Mouse (Mus musculus): ENCODE measurements around the gene Ramp2.

Gene Ramp2

GRCm38 (mm10) chr11:101245855-101246701 lies at the start of gene Ramp2:
Gene Ramp2, plus strand, starts transcription at chr11:101246028.
- peak; percentile 72 for DNase-seq (ENCODE audit: inconsistent ontology term)

- DNase-seq (ENCODE audit: inconsistent ontology term) = no peak
Observed at GRCm38 (mm10) chr11:101196175-101196574, 49.7 kb upstream of the Ramp2 start.

- DNase-seq (ENCODE audit: inconsistent ontology term) = no peak
Observed at GRCm38 (mm10) chr11:101199555-101199954, 46.3 kb upstream of the Ramp2 start.

- peak; percentile 42 for DNase-seq (ENCODE audit: inconsistent ontology term)
Observed at GRCm38 (mm10) chr11:101200986-101201385, 44.8 kb upstream of the Ramp2 start.

GRCm38 (mm10) chr11:101211970-101212369 lies 33.9 kb upstream of the Ramp2 start:
- peak; percentile 58 for DNase-seq (ENCODE audit: inconsistent ontology term)

GRCm38 (mm10) chr11:101216936-101217335 lies 28.9 kb upstream of the Ramp2 start:
- no peak for DNase-seq (ENCODE audit: inconsistent ontology term)

- DNase-seq (ENCODE audit: inconsistent ontology term) = no peak
Observed at GRCm38 (mm10) chr11:101218436-101219055, 27.3 kb upstream of the Ramp2 start.

- DNase-seq (ENCODE audit: inconsistent ontology term) = no peak
Observed at GRCm38 (mm10) chr11:101220853-101221252, 25.0 kb upstream of the Ramp2 start.

- DNase-seq (ENCODE audit: inconsistent ontology term) = no peak
Observed at GRCm38 (mm10) chr11:101221306-101221986, 24.4 kb upstream of the Ramp2 start.

GRCm38 (mm10) chr11:101224337-101224736 lies 21.5 kb upstream of the Ramp2 start:
- no peak for DNase-seq (ENCODE audit: inconsistent ontology term)

- no peak for DNase-seq (ENCODE audit: inconsistent ontology term)
Observed at GRCm38 (mm10) chr11:101225331-101226064, 20.3 kb upstream of the Ramp2 start.

- DNase-seq (ENCODE audit: inconsistent ontology term) = peak; percentile 82
Observed at GRCm38 (mm10) chr11:101226065-101226701, 19.6 kb upstream of the Ramp2 start, which contains the start of gene Ezh1. Gene Ezh1, minus strand, starts transcription at chr11:101226463.

- peak; percentile 29 for DNase-seq (ENCODE audit: inconsistent ontology term)
Observed at GRCm38 (mm10) chr11:101229361-101229900, 16.4 kb upstream of the Ramp2 start.

GRCm38 (mm10) chr11:101230061-101230511 lies 15.7 kb upstream of the Ramp2 start:
- DNase-seq (ENCODE audit: inconsistent ontology term) = no peak

- DNase-seq (ENCODE audit: inconsistent ontology term) = no peak
Observed at GRCm38 (mm10) chr11:101230526-101230925, 15.3 kb upstream of the Ramp2 start.

- peak; percentile 46 for DNase-seq (ENCODE audit: inconsistent ontology term)
Observed at GRCm38 (mm10) chr11:101230991-101231871, 14.6 kb upstream of the Ramp2 start.

- DNase-seq (ENCODE audit: inconsistent ontology term) = no peak
Observed at GRCm38 (mm10) chr11:101232010-101232839, 13.6 kb upstream of the Ramp2 start.

GRCm38 (mm10) chr11:101233240-101233639 lies 12.6 kb upstream of the Ramp2 start:
- DNase-seq (ENCODE audit: inconsistent ontology term) = no peak

GRCm38 (mm10) chr11:101234124-101234523 lies 11.7 kb upstream of the Ramp2 start:
- DNase-seq (ENCODE audit: inconsistent ontology term) = no peak
